Mouse (Mus musculus) testis, adult 2 months (tissue): ENCODE data around the gene Zfp143. TPM values are rescaled to one million over a fixed set of nuclear protein-coding genes. Genes with fewer than 3 reads are reported as not detected.

ENCODE experiments used
- H3K27ac ChIP-seq: fragments of 200-500 bp; 2 replicates; pipeline ENCODE4 v1.5.1; 2012; ENCODE audit warnings: low read depth, low read length; ENCODE audit not compliant: control insufficient read depth, insufficient read depth
- H3K27me3 ChIP-seq: fragments of 200-500 bp; 2 replicates; pipeline ENCODE4 v1.6.1; 2012; ENCODE audit warnings: mild to moderate bottlenecking, low read length, moderate library complexity; ENCODE audit not compliant: control insufficient read depth, insufficient read depth
- H3K36me3 ChIP-seq: fragments of 200-500 bp; 2 replicates; pipeline ENCODE4 v1.6.1; 2012; ENCODE audit warnings: mild to moderate bottlenecking, low read length; ENCODE audit not compliant: control insufficient read depth, insufficient read depth
- H3K4me1 ChIP-seq: fragments of 200-500 bp; 2 replicates; pipeline ENCODE4 v1.6.1; 2012; ENCODE audit warnings: low read length; ENCODE audit not compliant: control insufficient read depth, insufficient read depth
- H3K4me3 ChIP-seq: fragments of 200-500 bp; 2 replicates; pipeline ENCODE4 v1.5.1; 2012; ENCODE audit warnings: low read depth, mild to moderate bottlenecking, low read length, moderate library complexity, mixed read lengths; ENCODE audit not compliant: control insufficient read depth
- CTCF ChIP-seq: fragments of 200-500 bp; IDR thresholded peaks from 2 replicates; pipeline ENCODE4 v1.5.1; 2012; ENCODE audit warnings: low read depth, mild to moderate bottlenecking, inconsistent platforms, low read length, moderate library complexity; ENCODE audit not compliant: control insufficient read depth, insufficient read depth, insufficient replicate concordance
- POLR2A ChIP-seq: fragments of 200-500 bp; IDR thresholded peaks from 2 replicates; pipeline ENCODE4 v1.6.1; 2012; ENCODE audit warnings: low read depth, mild to moderate bottlenecking, inconsistent platforms, low read length, moderate library complexity; ENCODE audit not compliant: control insufficient read depth
- polyA plus RNA-seq: library from polyadenylated mRNA; depleted of rRNA; stranded (reverse); fragments of >200 nt; gene quantifications from 2 replicates; pipeline ENCODE4 v1.2.3, GENCODE M21; 2012

Zfp143 gene
- polyA plus RNA-seq, 1 experiment, result 10.8 TPM

GRCm38 (mm10) chr7:110108967-110109610 is 48.1 kb downstream of the Zfp143 start:
- TF ChIP-seq CTCF (no peak), POLR2A (no peak)
- H3K36me3 ChIP-seq, result no peaks in the 10 kb centered on the region
- peak overlapping the region; percentile 44 for H3K27ac ChIP-seq
- H3K4me1 ChIP-seq, result peaks cover 11% of the 10 kb centered on the region
- no peak overlapping the region for H3K4me3 ChIP-seq
- H3K27me3 ChIP-seq, result no peaks in the 10 kb centered on the region

DNA sequence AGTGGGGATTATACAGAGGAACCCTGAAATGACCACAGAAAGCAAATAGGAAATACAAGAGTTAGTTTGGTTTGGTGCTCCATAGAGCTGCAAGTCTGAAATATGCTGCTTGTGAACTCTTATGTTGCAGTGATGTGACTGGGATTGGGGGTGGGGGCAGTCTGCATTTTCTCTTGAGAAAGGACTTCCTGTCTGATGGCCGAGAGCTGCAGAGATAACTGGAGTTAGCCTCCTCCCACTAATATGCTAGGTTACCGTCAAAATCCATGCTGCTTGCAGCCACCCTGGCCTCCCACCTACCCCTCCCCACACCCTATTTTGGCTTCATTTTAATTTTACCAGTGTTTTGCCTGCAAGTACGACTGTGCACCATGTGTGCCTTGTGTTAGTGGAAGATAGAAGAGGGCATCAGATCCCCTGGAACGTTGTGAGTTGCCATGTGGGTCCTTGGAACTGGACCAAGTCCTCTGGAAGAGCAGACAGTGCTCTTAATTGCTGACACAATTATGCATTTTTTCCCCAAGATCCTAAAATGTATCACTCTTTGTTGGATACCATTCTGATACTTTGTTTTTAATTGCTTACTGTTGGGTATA is 49.1 kb downstream of the Zfp143 start:
- Histone ChIP-seq H3K36me3 (no peaks in the 10 kb centered on the region), H3K27ac (no peak overlapping the region), H3K27me3 (no peaks in the 10 kb centered on the region), H3K4me1 (peaks cover 11% of the 10 kb centered on the region), H3K4me3 (no peak overlapping the region)
- TF ChIP-seq POLR2A (no peak), CTCF (no peak)

DNA sequence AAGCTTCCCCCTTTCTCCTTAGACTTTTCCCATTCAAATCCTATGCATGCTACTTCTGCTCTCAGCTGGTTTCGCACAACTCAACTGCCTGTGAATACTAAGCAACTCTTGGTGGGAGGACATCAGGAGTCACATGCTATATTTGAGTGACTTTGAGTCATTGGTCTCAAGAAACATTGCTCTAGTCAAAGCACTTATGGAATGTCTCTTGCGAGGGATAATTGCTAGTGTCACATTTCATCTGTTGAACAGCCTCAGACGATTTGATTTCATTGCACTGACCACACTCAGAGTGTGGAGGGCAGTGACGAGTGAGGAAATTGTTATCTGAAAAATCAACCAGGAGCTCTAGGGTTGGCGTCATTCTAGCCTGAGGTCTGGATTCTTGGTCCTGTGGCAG is 53.7 kb downstream of the Zfp143 start:
- H3K36me3 ChIP-seq, result no peaks in the 10 kb centered on the region
- H3K4me1 ChIP-seq, result peaks cover 3% of the 10 kb centered on the region
- TF ChIP-seq CTCF (no peak), POLR2A (no peak)
- no peaks in the 10 kb centered on the region for H3K27me3 ChIP-seq
- no peak overlapping the region for H3K4me3 ChIP-seq
- H3K27ac ChIP-seq, result no peak overlapping the region

GRCm38 (mm10) chr7:110116731-110117291 is 55.8 kb downstream of the Zfp143 start:
- Histone ChIP-seq H3K27me3 (no peaks in the 10 kb centered on the region), H3K36me3 (no peaks in the 10 kb centered on the region), H3K4me1 (peaks cover 2% of the 10 kb centered on the region; the same call in 1 of the 2 replicates), H3K4me3 (no peak overlapping the region), H3K27ac (peak overlapping the region; percentile 33; the same call in 1 of the 2 replicates)
- no peak for TF ChIP-seq POLR2A
- no peak for TF ChIP-seq CTCF

GRCm38 (mm10) chr7:110118448-110118847 is 57.4 kb downstream of the Zfp143 start:
- TF ChIP-seq CTCF, result no peak
- TF ChIP-seq POLR2A, result no peak
- H3K27me3 ChIP-seq, result no peaks in the 10 kb centered on the region
- no peak overlapping the region for H3K4me3 ChIP-seq
- H3K27ac ChIP-seq, result no peak overlapping the region; the same call in 1 of the 2 replicates
- H3K36me3 ChIP-seq, result no peaks in the 10 kb centered on the region
- H3K4me1 ChIP-seq, result peaks cover 2% of the 10 kb centered on the region; the same call in 1 of the 2 replicates

DNA sequence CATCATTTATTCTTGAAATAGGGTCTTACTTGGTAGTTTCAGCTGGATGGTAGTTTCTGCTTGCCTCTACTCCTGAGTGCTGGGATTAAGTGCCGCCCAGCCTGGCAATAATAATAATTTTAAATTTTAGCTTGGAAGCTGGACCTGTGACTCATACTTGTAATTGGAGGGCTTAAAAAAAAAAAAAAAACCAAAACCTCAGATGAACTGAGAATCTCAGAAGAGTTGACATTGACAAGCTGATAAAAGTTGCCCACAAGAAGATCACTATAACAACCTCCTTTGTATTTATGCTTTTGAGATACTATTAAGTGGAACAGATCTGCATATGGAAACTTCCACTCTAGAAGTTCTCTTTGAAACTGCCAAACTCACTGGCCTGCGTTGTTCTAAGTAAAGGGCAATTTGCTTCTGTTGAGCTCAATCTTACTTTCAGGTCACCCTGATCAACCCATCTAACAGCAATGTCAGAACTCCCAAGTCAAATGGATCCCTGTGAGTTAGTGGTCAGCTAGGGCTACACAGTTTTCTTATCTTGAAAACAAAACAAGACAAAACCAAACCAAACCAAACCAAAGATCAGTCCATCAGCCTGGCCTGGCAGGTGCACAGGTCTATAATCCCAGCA is 59.3 kb downstream of the Zfp143 start:
- Histone ChIP-seq H3K4me3 (peak overlapping the region; percentile 48; the same call in 1 of the 2 replicates), H3K36me3 (no peaks in the 10 kb centered on the region), H3K27me3 (no peaks in the 10 kb centered on the region), H3K27ac (no peak overlapping the region), H3K4me1 (peaks cover 9% of the 10 kb centered on the region; the same call in 1 of the 2 replicates)
- no peak for TF ChIP-seq CTCF
- TF ChIP-seq POLR2A, result no peak

- TF ChIP-seq POLR2A, result no peak
- no peak for TF ChIP-seq CTCF
- Histone ChIP-seq H3K4me3 (peak overlapping the region; percentile 93), H3K4me1 (peaks cover 9% of the 10 kb centered on the region; the same call in 1 of the 2 replicates), H3K27ac (peak overlapping the region; percentile 90), H3K27me3 (no peaks in the 10 kb centered on the region), H3K36me3 (no peaks in the 10 kb centered on the region)
Measured at GRCm38 (mm10) chr7:110121162-110121515, 60.1 kb downstream of the Zfp143 start.
